Mouse (Mus musculus): Measurements from ENCODE around the gene Megf11.
A peak's percentile ranks its signal among the peaks of the same experiment; 100 is the strongest.

Gene Megf11

DNA sequence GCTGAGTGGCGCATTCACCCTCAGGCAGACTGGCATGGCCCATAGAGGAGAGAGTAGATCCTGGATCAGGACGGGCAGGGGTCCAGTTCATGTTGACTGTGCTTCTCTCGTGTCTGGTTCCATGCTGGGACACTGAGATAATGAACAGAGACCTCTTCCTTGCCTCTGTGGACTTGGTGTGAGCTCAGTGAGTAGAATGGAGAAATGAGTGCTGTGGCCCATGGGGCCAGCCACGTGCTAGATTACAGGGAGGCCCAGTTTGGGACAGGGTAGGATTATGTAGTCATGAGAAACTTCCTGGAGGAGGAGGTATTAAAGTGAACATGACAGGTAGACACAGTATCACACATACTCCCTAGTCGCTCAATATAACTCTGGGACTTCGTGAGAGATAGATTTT lies 148.9 kb downstream of the Megf11 start:
- Histone ChIP-seq H3K27me3 (ENCODE audit: control insufficient read depth, insufficient read depth, low read length, poor library complexity, severe bottlenecking) (no peaks in the 10 kb centered on the region), H3K36me3 (ENCODE audit: control insufficient read depth, insufficient read depth, low read length, poor library complexity, severe bottlenecking) (no peaks in the 10 kb centered on the region)
- DNase-seq (ENCODE audit: low read depth, low spot score), result no peak

- Histone ChIP-seq H3K36me3 (ENCODE audit: control insufficient read depth, insufficient read depth, low read length, poor library complexity, severe bottlenecking) (no peaks in the 10 kb centered on the region), H3K27me3 (ENCODE audit: control insufficient read depth, insufficient read depth, low read length, poor library complexity, severe bottlenecking) (no peaks in the 10 kb centered on the region)
- DNase-seq (ENCODE audit: low read depth, low spot score), result no peak
Measured at GRCm38 (mm10) chr9:64534856-64535539, 149.6 kb downstream of the Megf11 start.

GRCm38 (mm10) chr9:64537821-64538220 lies 152.4 kb downstream of the Megf11 start:
- peak; percentile 2 for DNase-seq (ENCODE audit: low read depth, low spot score)
- Histone ChIP-seq H3K36me3 (ENCODE audit: control insufficient read depth, insufficient read depth, low read length, poor library complexity, severe bottlenecking) (no peaks in the 10 kb centered on the region), H3K27me3 (ENCODE audit: control insufficient read depth, insufficient read depth, low read length, poor library complexity, severe bottlenecking) (no peaks in the 10 kb centered on the region)

DNA sequence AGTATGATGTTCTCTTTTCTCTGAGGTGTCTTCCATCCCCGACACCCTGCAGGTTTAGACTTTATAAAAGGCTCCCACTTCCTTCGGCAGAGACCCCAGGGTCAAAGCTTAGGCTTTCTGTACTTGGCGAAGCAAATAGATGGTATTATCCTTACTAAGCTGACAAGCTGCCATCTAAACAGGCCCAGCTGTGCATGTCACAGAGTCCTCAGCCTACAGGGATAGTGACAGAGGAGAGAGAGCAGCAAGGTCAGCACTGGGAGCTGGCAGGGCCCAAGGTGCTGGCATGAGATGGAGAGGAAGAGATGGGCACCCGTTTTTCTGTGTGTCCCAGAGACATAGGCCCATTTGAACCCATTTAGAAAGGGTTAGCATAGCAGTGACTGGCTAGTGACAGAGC lies 156.8 kb downstream of the Megf11 start:
- no peak for DNase-seq (ENCODE audit: low read depth, low spot score)
- no peaks in the 10 kb centered on the region for H3K27me3 ChIP-seq (ENCODE audit: control insufficient read depth, insufficient read depth, low read length, poor library complexity, severe bottlenecking)
- H3K36me3 ChIP-seq (ENCODE audit: control insufficient read depth, insufficient read depth, low read length, poor library complexity, severe bottlenecking), result no peaks in the 10 kb centered on the region

DNA sequence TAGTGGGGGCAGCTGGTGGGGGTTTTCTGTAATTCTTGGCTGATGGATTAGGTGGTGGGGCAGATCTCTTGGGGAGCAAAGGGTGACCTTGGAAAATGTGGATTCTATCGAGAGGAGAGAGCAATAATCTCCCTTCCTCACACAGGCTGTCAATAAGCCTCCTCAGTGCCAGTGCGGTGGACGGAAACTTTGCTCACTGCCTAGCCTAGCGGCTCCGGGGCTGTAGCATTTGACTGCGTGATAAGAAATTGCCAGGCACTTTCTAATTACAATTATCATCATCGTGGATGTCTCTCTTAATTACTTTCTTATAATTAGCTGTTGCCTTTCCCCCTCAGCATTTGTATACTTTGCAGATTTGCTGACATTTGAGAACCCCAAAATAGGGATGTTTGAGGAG lies 157.7 kb downstream of the Megf11 start:
- H3K36me3 ChIP-seq (ENCODE audit: control insufficient read depth, insufficient read depth, low read length, poor library complexity, severe bottlenecking), result no peaks in the 10 kb centered on the region
- DNase-seq (ENCODE audit: low read depth, low spot score), result no peak
- H3K27me3 ChIP-seq (ENCODE audit: control insufficient read depth, insufficient read depth, low read length, poor library complexity, severe bottlenecking), result no peaks in the 10 kb centered on the region

- H3K36me3 ChIP-seq (ENCODE audit: control insufficient read depth, insufficient read depth, low read length, poor library complexity, severe bottlenecking), result no peaks in the 10 kb centered on the region
Measured at GRCm38 (mm10) chr9:64546344-64546991, 161.0 kb downstream of the Megf11 start.

DNA sequence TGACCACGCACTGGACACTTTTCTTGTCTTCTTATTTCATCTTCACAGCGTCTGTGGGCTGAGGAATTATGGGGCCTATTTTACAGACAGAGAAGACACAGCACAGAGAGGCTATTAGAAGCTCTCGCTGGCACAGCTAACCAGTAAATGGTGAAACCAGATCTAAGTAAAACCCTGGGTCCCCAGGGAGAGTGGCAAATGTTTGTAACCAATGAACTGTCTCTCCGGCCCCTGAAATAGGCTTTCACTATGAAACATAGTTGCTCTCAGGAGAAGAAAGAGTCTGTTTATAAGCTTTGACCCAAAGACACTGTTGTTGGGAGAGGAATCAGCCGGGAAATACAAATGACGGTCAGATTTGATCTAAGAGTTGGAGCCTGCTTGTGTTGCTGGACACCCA lies 162.9 kb downstream of the Megf11 start:
- H3K27me3 ChIP-seq (ENCODE audit: control insufficient read depth, insufficient read depth, low read length, poor library complexity, severe bottlenecking), result no peaks in the 10 kb centered on the region
- H3K36me3 ChIP-seq (ENCODE audit: control insufficient read depth, insufficient read depth, low read length, poor library complexity, severe bottlenecking), result no peaks in the 10 kb centered on the region
- no peak for DNase-seq (ENCODE audit: low read depth, low spot score)

More at GRCm38 (mm10) chr9:64546344-64546991, 161.0 kb downstream of the Megf11 start:
- DNase-seq (ENCODE audit: low read depth, low spot score), result no peak
- no peaks in the 10 kb centered on the region for H3K27me3 ChIP-seq (ENCODE audit: control insufficient read depth, insufficient read depth, low read length, poor library complexity, severe bottlenecking)

- DNase-seq (ENCODE audit: low read depth, low spot score), result no peak
- no peaks in the 10 kb centered on the region for H3K36me3 ChIP-seq (ENCODE audit: control insufficient read depth, insufficient read depth, low read length, poor library complexity, severe bottlenecking)
- no peaks in the 10 kb centered on the region for H3K27me3 ChIP-seq (ENCODE audit: control insufficient read depth, insufficient read depth, low read length, poor library complexity, severe bottlenecking)
Measured at GRCm38 (mm10) chr9:64551307-64551706, 165.9 kb downstream of the Megf11 start.

DNA sequence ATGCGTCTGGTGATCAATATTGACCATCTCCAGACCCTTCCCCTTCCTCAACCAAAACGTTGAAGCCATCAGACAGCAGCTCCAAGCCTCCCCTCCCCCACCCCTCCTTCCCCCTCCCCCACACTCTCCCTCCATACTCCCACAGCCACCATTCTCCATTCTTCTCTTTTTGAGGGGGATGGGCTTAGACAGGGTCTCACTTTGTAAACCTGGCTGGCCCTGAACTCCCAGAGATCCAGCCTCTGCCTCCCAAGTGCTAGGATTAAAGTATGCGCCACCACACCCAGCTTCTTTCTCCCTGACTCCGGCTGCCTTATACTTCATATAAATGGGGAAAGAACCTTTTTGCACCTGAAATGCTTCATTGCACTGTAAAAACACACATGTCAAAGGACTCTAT lies 166.6 kb downstream of the Megf11 start:
- no peaks in the 10 kb centered on the region for H3K36me3 ChIP-seq (ENCODE audit: control insufficient read depth, insufficient read depth, low read length, poor library complexity, severe bottlenecking)
- no peaks in the 10 kb centered on the region for H3K27me3 ChIP-seq (ENCODE audit: control insufficient read depth, insufficient read depth, low read length, poor library complexity, severe bottlenecking)
- no peak for DNase-seq (ENCODE audit: low read depth, low spot score)

DNA sequence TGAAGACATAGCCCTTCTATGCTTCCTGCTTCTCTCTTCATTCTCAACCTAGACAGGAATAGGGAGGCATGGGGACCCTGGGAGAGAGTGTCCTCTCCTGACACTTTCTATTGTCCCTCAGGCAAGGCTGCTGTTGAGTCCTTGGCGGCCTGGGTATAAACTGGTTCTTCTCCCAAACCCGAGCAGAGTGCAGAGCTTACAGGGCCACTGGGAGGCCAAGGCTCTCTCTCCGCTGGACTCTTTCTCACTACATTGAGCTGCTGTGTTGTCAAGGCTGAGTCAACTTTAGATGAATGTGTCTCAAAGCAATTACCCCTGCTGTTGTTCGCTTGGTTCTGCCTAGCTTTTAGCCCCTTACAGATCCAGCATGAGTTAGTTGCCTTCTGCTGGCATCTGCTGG lies 168.0 kb downstream of the Megf11 start:
- Histone ChIP-seq H3K27me3 (ENCODE audit: control insufficient read depth, insufficient read depth, low read length, poor library complexity, severe bottlenecking) (no peaks in the 10 kb centered on the region), H3K36me3 (ENCODE audit: control insufficient read depth, insufficient read depth, low read length, poor library complexity, severe bottlenecking) (no peaks in the 10 kb centered on the region)
- no peak for DNase-seq (ENCODE audit: low read depth, low spot score)

DNA sequence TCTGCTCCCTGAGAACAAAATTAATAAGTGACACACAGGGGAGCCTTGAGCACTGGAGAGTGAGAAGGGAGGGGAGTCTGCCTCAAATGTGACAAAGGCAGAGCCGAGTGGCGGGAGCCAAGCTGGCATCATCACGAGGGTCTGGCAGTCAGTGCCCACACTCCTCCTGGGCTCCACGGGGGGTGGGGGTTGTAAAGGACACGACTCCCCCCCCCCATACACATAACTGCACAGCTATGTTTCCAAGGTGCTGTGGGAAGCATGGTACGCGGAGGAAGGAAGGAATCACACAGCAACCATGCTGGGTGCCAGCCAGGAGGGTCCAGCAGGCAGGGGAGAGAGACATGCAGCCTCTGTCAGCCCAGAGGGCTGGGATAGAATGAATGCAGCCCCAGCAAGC lies 170.2 kb downstream of the Megf11 start:
- H3K27me3 ChIP-seq (ENCODE audit: control insufficient read depth, insufficient read depth, low read length, poor library complexity, severe bottlenecking), result no peaks in the 10 kb centered on the region
- no peaks in the 10 kb centered on the region for H3K36me3 ChIP-seq (ENCODE audit: control insufficient read depth, insufficient read depth, low read length, poor library complexity, severe bottlenecking)
- DNase-seq (ENCODE audit: low read depth, low spot score), result no peak

DNA sequence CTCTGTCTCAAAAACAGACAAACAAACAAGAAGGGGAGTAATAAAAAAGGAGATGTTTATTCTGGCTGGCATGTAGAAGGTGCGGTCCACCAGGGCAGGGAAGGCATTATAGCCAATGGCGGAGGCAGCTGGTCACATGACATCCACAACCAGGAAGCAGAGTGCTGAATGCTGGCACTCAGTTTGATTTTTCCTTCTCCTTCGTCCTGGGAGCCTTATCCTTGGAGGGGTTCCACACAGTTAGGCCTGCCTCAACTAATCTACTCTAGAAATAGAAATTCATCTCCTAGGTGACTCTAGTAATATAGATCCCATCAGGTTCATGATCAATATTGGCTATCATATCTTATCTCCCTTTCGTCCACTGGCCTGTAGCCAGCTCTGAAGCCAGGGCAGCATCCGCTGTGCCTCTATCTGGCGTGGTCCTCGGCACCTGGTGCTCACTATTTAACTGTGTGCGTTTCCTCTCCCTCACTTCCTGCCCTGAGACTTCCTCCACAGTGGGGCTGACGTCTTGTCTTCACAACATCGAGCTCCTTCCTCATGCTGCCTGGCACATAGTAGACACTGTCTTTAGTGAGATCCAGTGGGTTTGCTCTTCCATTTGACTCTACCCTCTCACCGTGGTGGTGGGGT lies 171.8 kb downstream of the Megf11 start:
- H3K27me3 ChIP-seq (ENCODE audit: control insufficient read depth, insufficient read depth, low read length, poor library complexity, severe bottlenecking), result no peaks in the 10 kb centered on the region
- no peak for DNase-seq (ENCODE audit: low read depth, low spot score)
- no peaks in the 10 kb centered on the region for H3K36me3 ChIP-seq (ENCODE audit: control insufficient read depth, insufficient read depth, low read length, poor library complexity, severe bottlenecking)

DNA sequence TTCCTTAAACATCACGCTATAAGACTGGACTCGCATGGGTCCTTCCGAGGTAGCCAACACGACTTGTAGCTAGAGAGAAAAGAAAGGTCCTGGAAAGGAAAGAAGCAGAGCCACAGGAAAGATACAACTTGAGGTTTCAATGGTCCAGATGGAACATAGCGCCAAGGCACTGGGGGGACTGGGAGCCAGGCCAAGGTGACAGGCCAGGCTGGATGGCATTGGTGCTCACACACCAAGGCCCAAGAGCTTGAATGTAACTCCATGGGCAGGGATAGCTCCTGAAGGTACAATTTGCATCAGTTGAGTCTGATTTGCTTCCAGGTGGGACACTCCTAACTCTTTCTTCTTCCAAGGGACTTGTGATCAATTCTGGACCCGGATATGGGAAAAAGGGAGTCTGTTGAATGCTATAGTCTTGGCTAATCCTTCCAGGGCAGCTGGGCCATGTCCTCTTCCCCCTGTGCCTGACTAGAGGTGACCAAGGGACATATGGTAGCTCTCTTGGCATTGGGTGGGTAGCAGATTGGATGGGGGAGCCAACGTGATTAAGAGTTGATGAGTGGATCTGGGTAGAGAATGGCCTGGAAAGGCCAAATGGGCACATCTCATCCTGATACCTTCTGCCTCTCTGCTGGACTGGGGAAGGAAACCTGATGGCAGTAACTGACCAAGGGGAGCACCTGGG lies 172.6 kb downstream of the Megf11 start:
- DNase-seq (ENCODE audit: low read depth, low spot score), result no peak
- H3K36me3 ChIP-seq (ENCODE audit: control insufficient read depth, insufficient read depth, low read length, poor library complexity, severe bottlenecking), result no peaks in the 10 kb centered on the region
- no peaks in the 10 kb centered on the region for H3K27me3 ChIP-seq (ENCODE audit: control insufficient read depth, insufficient read depth, low read length, poor library complexity, severe bottlenecking)

DNA sequence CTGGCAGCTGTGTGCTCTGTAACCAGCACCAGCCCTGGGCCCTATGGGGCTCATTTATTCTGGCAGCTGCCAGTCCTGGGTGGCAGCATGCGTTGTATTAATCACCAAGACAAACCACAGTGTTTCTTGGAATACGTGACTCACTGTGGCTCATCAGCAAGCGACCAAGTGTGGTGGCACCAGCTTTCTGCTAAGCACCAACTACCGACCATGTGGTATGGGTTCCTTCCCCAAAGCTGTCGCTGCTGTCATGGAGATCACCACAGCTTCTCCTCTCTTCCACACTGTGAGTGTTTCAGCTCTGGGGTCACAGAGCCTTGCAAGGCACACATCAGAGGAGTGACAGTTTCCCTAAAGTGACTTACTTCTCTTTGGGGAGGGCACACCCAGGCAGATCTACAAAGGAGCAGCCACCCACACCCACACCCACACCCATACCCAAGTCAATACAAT lies 178.9 kb downstream of the Megf11 start:
- DNase-seq (ENCODE audit: low read depth, low spot score), result no peak
- Histone ChIP-seq H3K36me3 (ENCODE audit: control insufficient read depth, insufficient read depth, low read length, poor library complexity, severe bottlenecking) (no peaks in the 10 kb centered on the region), H3K27me3 (ENCODE audit: control insufficient read depth, insufficient read depth, low read length, poor library complexity, severe bottlenecking) (no peaks in the 10 kb centered on the region)

DNA sequence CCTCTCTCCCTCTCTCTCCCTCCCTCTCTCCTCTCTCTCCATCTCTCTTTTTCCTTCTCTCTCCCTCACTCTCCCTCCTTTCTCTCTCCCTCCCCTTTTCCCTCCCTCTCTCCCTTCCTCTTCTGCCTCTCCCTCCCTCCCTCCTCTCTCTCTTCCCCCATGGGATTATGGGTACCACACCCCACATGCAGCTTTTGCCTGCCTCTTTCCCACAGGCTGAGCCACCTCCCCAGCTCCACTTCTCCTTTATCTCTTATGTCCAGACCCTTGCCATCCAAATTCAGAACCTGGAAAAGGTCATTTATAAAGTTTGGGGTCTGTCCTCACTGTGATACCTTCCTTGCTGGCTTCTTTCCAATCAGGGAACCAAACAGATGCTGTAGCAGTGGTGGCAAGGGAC lies 180.5 kb downstream of the Megf11 start:
- no peaks in the 10 kb centered on the region for H3K27me3 ChIP-seq (ENCODE audit: control insufficient read depth, insufficient read depth, low read length, poor library complexity, severe bottlenecking)
- no peak for DNase-seq (ENCODE audit: low read depth, low spot score)
- H3K36me3 ChIP-seq (ENCODE audit: control insufficient read depth, insufficient read depth, low read length, poor library complexity, severe bottlenecking), result no peaks in the 10 kb centered on the region
